Mouse (Mus musculus): ENCODE data around the gene Akap10.

The Akap10 gene

DNA sequence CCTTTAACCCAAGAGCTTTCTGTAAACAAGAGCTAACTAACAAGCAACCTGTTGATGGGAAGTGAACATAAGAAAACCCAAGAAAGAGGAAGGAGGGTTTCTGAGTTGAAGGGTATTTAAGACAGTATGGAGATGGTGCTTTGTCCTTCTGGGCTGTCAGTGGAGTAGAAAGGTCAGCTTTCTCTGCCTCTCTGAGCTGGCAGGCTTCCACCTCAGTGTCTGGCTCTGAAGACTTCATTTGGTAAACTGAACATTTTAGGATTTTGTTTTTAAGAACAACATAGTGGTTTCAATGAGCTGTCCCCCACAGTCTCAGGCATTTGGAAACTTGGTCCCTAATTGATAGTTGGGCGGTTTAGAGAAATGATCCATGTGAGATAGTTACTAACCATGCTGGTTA is 7.7 kb upstream of the Akap10 start:
- in situ Hi-C loops (cut with MboI, MseI): no loop called here

- in situ Hi-C loops (cut with MboI, MseI): no loop called here
Measured at GRCm38 (mm10) chr11:61930640-61931586, 861 bp upstream of the Akap10 start.

DNA sequence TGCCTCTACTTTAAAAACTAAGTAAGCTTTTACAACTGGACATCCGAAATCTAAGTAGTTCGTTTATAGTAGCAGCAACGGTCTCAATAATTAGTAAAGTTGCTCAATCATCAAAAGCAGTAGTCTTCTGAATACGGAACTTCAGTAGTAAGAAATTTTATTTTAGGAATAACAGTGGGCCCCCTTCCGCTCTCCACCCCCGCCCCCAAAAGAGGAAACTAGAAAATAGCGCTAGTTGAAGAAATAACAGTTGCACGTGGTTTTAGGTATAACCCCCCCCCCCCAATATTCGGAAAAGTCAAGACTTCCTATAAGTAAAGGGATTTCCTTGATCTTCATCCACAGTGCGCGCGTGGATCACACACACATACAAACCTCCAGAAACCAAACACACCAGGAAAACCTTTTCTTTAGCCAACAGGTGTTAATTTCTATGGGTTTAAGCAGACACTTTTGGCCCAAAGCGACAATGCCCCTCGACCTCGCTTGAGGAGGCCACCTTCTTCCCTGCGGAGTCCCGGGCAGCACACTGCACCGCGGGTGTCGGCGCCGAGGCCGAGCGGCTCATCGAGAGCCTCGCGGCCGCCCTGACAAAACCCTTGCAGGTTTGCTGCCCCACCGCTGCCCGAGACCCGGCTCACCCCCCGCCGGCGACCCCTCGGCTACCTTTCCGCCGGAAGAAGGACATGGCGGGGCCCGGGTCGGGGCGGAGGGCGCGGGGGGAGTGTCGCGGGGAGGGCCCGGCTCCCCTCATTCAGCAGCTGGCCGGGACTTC is 542 bp downstream of the Akap10 start:
- in situ Hi-C loops (cut with MboI, MseI): no loop called here

DNA sequence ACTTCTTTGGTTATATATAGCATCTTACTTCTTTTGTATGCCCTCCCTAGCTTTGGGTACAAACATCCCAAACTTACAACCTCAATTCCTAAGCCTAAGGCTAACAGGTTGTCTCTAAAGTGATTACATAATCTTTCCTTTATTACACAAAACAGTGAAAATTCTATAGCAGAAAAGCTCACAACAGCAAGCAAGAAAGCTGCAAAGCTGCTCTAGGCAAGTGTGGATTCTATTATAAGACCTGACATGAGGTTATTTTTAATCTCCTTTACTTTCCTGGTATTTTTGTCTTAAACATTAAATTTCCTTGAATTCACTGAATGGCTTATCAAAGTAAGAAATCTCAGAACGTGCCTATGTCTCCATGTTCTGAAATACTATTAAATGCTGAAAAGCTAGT is 6.7 kb downstream of the Akap10 start:
- in situ Hi-C loops (cut with MboI, MseI): no loop called here

- in situ Hi-C loops (cut with MboI, MseI): no loop called here
Measured at GRCm38 (mm10) chr11:61919702-61920101, 10.3 kb downstream of the Akap10 start.

DNA sequence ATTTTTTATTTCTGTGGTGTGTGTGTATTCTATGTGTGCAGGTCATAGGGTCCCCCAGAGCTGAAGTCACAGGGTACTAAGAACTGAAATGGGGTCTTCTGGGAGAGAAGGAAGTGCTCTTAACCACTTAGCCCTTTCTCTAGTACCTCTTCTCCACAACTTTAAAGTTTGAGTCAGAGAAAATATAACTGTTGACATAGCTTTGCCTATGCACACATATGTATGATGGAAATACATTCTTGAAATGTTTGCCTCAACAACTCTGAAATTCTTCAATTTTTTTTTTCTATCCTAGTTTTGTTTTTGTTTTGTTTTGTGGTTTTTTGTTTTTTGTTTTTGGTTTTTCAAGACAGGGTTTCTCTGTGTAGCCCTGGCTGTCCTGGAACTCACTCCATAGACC is 21.7 kb downstream of the Akap10 start:
- in situ Hi-C loops (cut with MboI, MseI): no loop called here

DNA sequence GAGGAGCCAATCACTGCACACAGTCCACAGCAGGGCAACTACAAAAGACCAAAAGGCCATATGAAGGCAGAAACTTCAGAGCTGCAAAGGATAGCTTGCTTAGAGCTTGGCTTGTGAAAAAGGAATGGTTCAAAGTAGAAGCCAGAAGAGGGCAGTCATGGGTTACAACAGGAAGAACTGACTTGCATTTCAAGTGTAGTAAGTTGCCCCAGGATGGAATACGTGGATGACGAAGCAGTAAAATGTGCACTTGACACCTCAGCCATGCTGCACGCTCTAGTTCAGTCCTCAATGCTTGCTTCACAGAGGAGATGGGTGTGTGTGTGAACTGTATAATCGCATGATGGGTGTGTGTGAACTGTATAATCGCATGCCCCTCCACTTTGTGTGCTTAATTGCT is 47.9 kb downstream of the Akap10 start:
- in situ Hi-C loops (cut with MboI, MseI): no loop called here

GRCm38 (mm10) chr11:61879921-61880320 is 50.1 kb downstream of the Akap10 start:
- in situ Hi-C loops (cut with MboI, MseI): loop anchor here in 1 of 2 experiments (10.0 kb wide), 1 partner anchor 435 kb away; no protein-coding TSS in a partner anchor

GRCm38 (mm10) chr11:61871881-61872280 is 58.2 kb downstream of the Akap10 start:
- in situ Hi-C loops (cut with MboI, MseI): loop anchor here in 1 of 2 experiments (10.0 kb wide), 1 partner anchor 443 kb away; no protein-coding TSS in a partner anchor

- in situ Hi-C loops (cut with MboI, MseI): no loop called here
Measured at GRCm38 (mm10) chr11:61866856-61867255, 63.2 kb downstream of the Akap10 start.

DNA sequence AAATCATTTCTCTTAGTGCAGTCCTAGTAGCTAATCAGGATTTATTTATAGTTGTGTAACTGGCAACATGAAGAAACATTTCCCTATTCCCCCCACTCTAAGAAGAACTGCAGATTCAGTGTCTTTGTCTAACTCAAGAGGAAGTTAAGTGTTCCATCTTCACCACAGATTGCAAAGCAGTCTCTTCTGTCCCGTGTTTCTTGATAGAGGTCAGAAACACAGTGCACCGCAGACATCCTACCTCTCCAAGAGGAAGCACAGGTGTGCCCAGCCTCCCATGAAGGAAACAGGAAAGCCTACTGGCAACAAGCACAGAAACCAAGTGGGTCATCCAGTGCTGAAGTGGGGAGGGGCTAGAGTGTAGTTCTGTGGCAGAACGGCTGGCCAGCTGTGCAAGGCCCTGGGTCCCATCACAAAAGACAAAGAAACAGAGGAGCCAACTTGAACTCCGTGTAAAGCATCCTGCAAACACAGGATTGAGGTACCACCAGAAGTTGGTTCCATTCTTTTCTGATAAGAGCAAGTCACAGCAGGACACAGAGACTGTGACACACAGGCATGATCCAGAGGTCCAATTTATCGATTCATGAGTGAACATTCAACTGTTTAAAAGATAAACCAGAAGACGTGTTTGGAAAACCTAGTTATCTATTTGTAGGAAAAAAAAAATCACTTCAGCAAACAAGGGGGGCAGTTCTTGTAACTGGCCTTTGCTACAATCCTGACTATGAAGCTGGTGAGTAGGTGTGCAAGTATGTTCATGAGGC is 68.1 kb downstream of the Akap10 start:
- in situ Hi-C loops (cut with MboI, MseI): no loop called here

DNA sequence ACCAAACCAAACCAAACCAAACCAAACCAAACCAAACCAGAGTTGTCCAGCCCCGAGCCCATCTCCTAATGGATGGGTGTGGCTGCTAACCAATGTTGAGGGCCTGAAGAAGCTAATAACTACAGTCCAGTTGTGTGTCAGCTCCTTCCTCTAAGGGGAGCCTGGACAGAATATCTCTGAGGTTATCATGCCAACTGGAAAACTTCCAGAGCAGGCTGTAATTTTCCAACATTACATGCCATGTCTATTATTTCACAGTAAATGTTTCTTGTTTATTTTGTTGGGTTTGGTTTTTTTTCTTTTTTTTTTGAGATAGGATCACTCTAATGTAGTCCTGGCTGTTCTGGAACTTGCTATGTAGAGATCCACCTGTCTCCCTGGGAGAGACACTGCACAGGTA is 70.7 kb downstream of the Akap10 start:
- in situ Hi-C loops (cut with MboI, MseI): no loop called here

DNA sequence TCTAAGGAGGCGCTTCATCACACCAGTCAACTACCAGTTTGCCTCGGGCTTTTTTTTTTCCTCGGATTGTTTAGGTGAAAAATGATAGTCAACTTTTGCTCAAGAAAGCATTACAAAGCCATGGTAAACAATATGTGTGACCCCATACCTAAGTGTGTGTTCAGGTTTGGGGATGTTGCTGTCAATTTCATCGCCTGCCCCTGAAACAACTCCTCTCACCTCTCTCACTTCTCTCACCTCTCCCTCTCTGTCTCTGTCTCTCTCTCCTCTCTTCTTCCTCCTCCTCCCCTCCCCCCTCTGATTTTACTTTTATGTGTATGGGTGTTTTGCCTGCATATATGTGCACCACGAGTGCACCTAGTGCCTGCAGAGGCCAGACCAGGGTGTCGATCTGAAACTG is 74.5 kb downstream of the Akap10 start:
- in situ Hi-C loops (cut with MboI, MseI): no loop called here

DNA sequence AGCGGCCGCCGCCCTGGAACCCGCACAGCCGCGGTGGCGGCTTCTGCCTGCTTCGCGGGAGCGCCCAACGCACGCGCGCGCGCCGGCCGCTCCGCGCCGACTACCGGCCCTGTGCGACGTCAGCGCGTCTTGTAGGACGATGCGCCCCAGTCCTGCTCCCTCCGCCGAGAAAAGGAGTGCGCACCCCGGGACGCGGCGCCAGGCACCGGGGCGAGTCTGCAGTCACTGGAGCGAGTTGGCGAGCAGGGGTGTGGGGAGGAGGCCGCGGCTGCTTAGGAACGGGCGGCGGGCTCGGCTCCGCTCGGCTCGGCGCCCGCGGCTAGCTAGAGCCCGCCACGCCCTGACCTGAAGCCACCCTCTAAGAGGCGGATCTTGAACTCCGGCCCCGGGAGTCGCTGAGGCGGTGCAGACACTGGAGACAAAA is 75.1 kb downstream of the Akap10 start, which contains the start of gene Ulk2:
Gene Ulk2 (minus strand): TSS at position 86 of the 424 bp plus-strand sequence.
- in situ Hi-C loops (cut with MboI, MseI): no loop called here

DNA sequence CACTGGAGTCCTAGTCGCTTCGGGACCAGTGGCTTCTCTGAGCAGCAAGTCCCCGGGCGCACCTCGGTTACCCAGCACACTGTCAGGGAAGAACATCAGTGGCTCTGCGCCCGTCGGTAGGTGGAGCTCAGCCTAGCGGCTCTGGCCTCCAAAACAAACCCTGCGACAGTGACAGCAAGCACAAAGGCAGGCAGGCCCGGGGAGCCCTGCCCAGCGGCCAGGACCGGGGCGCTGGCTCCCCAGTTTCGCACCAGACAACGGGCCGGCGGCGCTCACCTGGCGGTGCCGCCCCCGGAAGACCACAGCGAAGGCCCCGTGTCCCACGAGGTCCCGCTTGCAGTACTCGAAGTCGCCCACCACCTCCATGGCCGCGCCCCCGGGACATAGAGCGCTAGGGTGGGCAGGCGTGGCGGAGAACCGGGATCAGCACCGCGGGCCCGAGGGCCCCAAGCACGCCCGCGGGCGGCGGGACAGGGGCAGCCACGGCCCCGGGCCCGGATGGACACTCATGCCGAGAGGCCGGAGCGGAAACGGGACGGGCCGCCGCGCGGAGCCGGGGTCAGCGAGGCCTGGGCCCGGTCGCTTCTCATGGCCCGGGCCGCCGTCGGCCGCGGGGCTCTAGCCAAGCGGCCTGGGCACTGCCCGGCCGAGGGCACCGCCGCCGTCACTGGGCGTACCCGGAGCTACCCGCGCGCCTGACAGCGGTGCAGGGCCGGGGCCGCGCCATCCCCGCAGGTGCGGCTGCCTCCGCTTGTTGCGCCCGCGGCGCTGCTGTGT is 75.7 kb downstream of the Akap10 start:
- in situ Hi-C loops (cut with MboI, MseI): no loop called here

GRCm38 (mm10) chr11:61853659-61854058 is 76.4 kb downstream of the Akap10 start:
- in situ Hi-C loops (cut with MboI, MseI): no loop called here

- in situ Hi-C loops (cut with MboI, MseI): no loop called here
Measured at GRCm38 (mm10) chr11:61852916-61853315, 77.1 kb downstream of the Akap10 start.

- in situ Hi-C loops (cut with MboI, MseI): no loop called here
Measured at GRCm38 (mm10) chr11:61851195-61851594, 78.9 kb downstream of the Akap10 start.

DNA sequence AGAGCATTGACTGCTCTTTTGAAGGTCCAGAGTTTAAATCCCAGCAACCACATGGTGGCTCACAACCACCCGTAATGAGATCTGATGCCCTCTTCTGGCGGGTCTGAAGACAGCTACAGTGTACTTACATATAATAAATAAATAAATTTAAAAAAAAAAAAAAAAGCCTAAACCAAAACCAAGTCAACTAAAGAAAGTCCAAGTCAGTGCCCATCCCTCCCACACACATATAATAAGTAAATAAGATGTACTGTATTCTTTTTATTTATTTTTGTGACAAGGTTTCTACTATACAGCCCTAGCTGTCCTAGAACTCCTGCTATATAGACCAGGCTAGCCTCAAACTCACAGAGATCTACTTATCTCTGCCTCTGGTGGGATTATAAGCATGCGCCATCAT is 89.4 kb downstream of the Akap10 start:
- in situ Hi-C loops (cut with MboI, MseI): loop anchor here in 1 of 2 experiments (5.0 kb wide), 1 partner anchor 57 kb away; no protein-coding TSS in a partner anchor

GRCm38 (mm10) chr11:61839940-61840339 is 90.1 kb downstream of the Akap10 start:
- in situ Hi-C loops (cut with MboI, MseI): loop anchor here in 1 of 2 experiments (5.0 kb wide), 1 partner anchor 57 kb away; no protein-coding TSS in a partner anchor

DNA sequence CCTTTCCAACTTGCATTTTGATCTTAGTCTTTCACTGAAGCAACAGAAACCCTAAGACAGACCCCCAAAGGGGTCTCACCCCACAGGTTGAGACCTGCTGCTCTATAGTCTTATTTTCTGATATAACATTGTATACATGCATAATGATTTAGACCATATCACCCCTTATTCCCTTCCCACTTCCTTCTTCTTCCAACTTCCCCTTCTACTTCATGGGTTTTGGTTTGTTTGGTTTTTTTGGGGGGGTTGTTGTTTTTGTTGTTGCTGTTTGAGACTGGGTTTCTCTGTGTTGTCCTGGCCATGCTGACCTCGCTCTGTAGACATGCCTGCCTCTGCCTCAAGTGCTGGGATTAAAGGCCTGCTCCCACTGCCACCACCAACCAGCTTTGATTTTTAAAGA is 90.9 kb downstream of the Akap10 start:
- in situ Hi-C loops (cut with MboI, MseI): no loop called here

Measured in T-helper 17 cell (primary cell).